Mouse (Mus musculus): ENCODE results near the gene BC048562. TPM values are rescaled to one million over a fixed set of nuclear protein-coding genes. Genes with fewer than 3 reads are reported as not detected.

Gene BC048562
- polyA plus RNA-seq, 1 experiment from 2014 or later, result not detected

GRCm38 (mm10) chr9:108412221-108412620 lies 24.1 kb upstream of the BC048562 start:
- no peaks in the 10 kb centered on the region for H3K27me3 ChIP-seq
- no peak overlapping the region for H3K4me3 ChIP-seq
- no peak overlapping the region for H3K9ac ChIP-seq
- ATAC-seq (ENCODE audit: low FRiP score), result no peak
- no peak overlapping the region for H3K4me2 ChIP-seq
- 71% methylated on average over 1 of the region's 1 CpGs for WGBS
- H3K4me1 ChIP-seq (replicated peaks), result no peaks in the 10 kb centered on the region
- no peaks in the 10 kb centered on the region for H3K9me3 ChIP-seq
- no peak overlapping the region for H3K27ac ChIP-seq
- no peaks in the 10 kb centered on the region for H3K36me3 ChIP-seq

GRCm38 (mm10) chr9:108428384-108428783 lies 7.9 kb upstream of the BC048562 start, which contains the start of gene Ccdc36:
Gene Ccdc36, minus strand, starts transcription at chr9:108428484.
- ATAC-seq (ENCODE audit: low FRiP score), result no peak
- no peak within 1 kb of the TSS for H3K27ac ChIP-seq
- no peak within 1 kb of the TSS for H3K9ac ChIP-seq
- H3K4me3 ChIP-seq, result no peak within 1 kb of the TSS
- H3K27me3 ChIP-seq, result no peaks in the 10 kb centered on the region
- peaks cover 5% of the 10 kb centered on the region; the same call in 1 of the 2 replicates for H3K4me1 ChIP-seq (replicated peaks)
- no peaks in the 10 kb centered on the region for H3K9me3 ChIP-seq
- no peaks in the 10 kb centered on the region for H3K36me3 ChIP-seq
- no peak within 1 kb of the TSS for H3K4me2 ChIP-seq

GRCm38 (mm10) chr9:108431431-108432067 lies 4.7 kb upstream of the BC048562 start:
- H3K4me1 ChIP-seq (replicated peaks), result peaks cover 10% of the 10 kb centered on the region; the same call in 1 of the 2 replicates
- no peak overlapping the region for H3K9ac ChIP-seq
- H3K4me2 ChIP-seq, result peak overlapping the region; percentile 49
- no peaks in the 10 kb centered on the region for H3K27me3 ChIP-seq
- no peaks in the 10 kb centered on the region for H3K9me3 ChIP-seq
- H3K4me3 ChIP-seq, result peak overlapping the region; percentile 31
- WGBS, result 47% methylated on average over 32 of the region's 32 CpGs
- ATAC-seq (ENCODE audit: low FRiP score), result no peak; the same call in 1 of the 2 replicates
- H3K36me3 ChIP-seq, result no peaks in the 10 kb centered on the region
- no peak overlapping the region for H3K27ac ChIP-seq

- Histone ChIP-seq H3K27ac (no peak overlapping the region), H3K27me3 (no peaks in the 10 kb centered on the region), H3K4me2 (no peak overlapping the region), H3K9me3 (no peaks in the 10 kb centered on the region), H3K9ac (no peak overlapping the region), H3K4me3 (no peak overlapping the region), H3K4me1 (replicated peaks) (0 out of 2 replicates have a peak, but pooled peaks cover 10% of the 10 kb centered on the region), H3K36me3 (no peaks in the 10 kb centered on the region)
- ATAC-seq (ENCODE audit: low FRiP score), result no peak
- WGBS, result 91% methylated on average over 6 of the region's 6 CpGs
Observed at GRCm38 (mm10) chr9:108439176-108439575, 2.9 kb downstream of the BC048562 start.

GRCm38 (mm10) chr9:108440485-108440884 lies 4.2 kb downstream of the BC048562 start:
- ATAC-seq (ENCODE audit: low FRiP score), result no peak
- no peaks in the 10 kb centered on the region for H3K27me3 ChIP-seq
- no peak overlapping the region for H3K4me2 ChIP-seq
- 0 out of 2 replicates have a peak, but pooled peaks cover 10% of the 10 kb centered on the region for H3K4me1 ChIP-seq (replicated peaks)
- no peaks in the 10 kb centered on the region for H3K9me3 ChIP-seq
- no peak overlapping the region for H3K27ac ChIP-seq
- H3K36me3 ChIP-seq, result no peaks in the 10 kb centered on the region
- H3K4me3 ChIP-seq, result no peak overlapping the region
- 77% methylated on average over 5 of the region's 5 CpGs for WGBS
- no peak overlapping the region; the same call in 1 of the 2 replicates for H3K9ac ChIP-seq

GRCm38 (mm10) chr9:108441236-108441919 lies 5.1 kb downstream of the BC048562 start:
- Histone ChIP-seq H3K9ac (no peak overlapping the region), H3K9me3 (no peaks in the 10 kb centered on the region), H3K4me3 (no peak overlapping the region), H3K27ac (no peak overlapping the region), H3K27me3 (no peaks in the 10 kb centered on the region), H3K36me3 (no peaks in the 10 kb centered on the region), H3K4me1 (replicated peaks) (0 out of 2 replicates have a peak, but pooled peaks cover 7% of the 10 kb centered on the region), H3K4me2 (no peak overlapping the region)
- no peak for ATAC-seq (ENCODE audit: low FRiP score)
- 92% methylated on average over 11 of the region's 11 CpGs for WGBS

GRCm38 (mm10) chr9:108445125-108445524 lies 8.8 kb downstream of the BC048562 start:
- peaks cover 20% of the 10 kb centered on the region for H3K4me1 ChIP-seq (replicated peaks)
- H3K9me3 ChIP-seq, result no peaks in the 10 kb centered on the region
- no peak for ATAC-seq (ENCODE audit: low FRiP score)
- H3K4me3 ChIP-seq, result no peak overlapping the region
- H3K27me3 ChIP-seq, result no peaks in the 10 kb centered on the region
- H3K36me3 ChIP-seq, result peaks cover 23% of the 10 kb centered on the region
- no peak overlapping the region for H3K27ac ChIP-seq
- no peak overlapping the region for H3K9ac ChIP-seq
- H3K4me2 ChIP-seq, result no peak overlapping the region
- 71% methylated on average over 9 of the region's 9 CpGs for WGBS

GRCm38 (mm10) chr9:108449860-108450259 lies 13.6 kb downstream of the BC048562 start:
- H3K4me1 ChIP-seq (replicated peaks), result peaks cover 52% of the 10 kb centered on the region
- H3K9me3 ChIP-seq, result no peaks in the 10 kb centered on the region
- 24% methylated on average over 4 of the region's 4 CpGs for WGBS
- H3K4me2 ChIP-seq, result peak overlapping the region; percentile 72
- H3K36me3 ChIP-seq, result peaks cover 23% of the 10 kb centered on the region
- H3K4me3 ChIP-seq, result peak overlapping the region; percentile 64; the same call in 1 of the 2 replicates
- peak overlapping the region; percentile 85 for H3K9ac ChIP-seq
- no peaks in the 10 kb centered on the region for H3K27me3 ChIP-seq
- H3K27ac ChIP-seq, result peak overlapping the region; percentile 90
- peak; percentile 45 for ATAC-seq (ENCODE audit: low FRiP score)

- Histone ChIP-seq H3K36me3 (peaks cover 23% of the 10 kb centered on the region), H3K4me1 (replicated peaks) (peaks cover 52% of the 10 kb centered on the region)
Observed at GRCm38 (mm10) chr9:108450292-108451169, 14.2 kb downstream of the BC048562 start.

GRCm38 (mm10) chr9:108451170-108451493 lies 14.8 kb downstream of the BC048562 start:
- no peak for ATAC-seq (ENCODE audit: low FRiP score)
- H3K9me3 ChIP-seq, result no peaks in the 10 kb centered on the region
- H3K27ac ChIP-seq, result peak overlapping the region; percentile 90
- H3K36me3 ChIP-seq, result peaks cover 23% of the 10 kb centered on the region
- peak overlapping the region; percentile 85 for H3K9ac ChIP-seq
- peaks cover 6% of the 10 kb centered on the region; the same call in 1 of the 2 replicates for H3K27me3 ChIP-seq
- H3K4me3 ChIP-seq, result peak overlapping the region; percentile 64
- peaks cover 52% of the 10 kb centered on the region for H3K4me1 ChIP-seq (replicated peaks)
- peak overlapping the region; percentile 72 for H3K4me2 ChIP-seq
- WGBS, result 88% methylated on average over 6 of the region's 6 CpGs

More at GRCm38 (mm10) chr9:108450292-108451169, 14.2 kb downstream of the BC048562 start:
- H3K4me2 ChIP-seq, result peak overlapping the region; percentile 72
- H3K4me3 ChIP-seq, result peak overlapping the region; percentile 64
- H3K9ac ChIP-seq, result peak overlapping the region; percentile 85
- ATAC-seq (ENCODE audit: low FRiP score), result peak; percentile 36
- 0 out of 2 replicates have a peak, but pooled peaks cover under 1% of the 10 kb centered on the region for H3K27me3 ChIP-seq
- 55% methylated on average over 21 of the region's 21 CpGs for WGBS
- no peaks in the 10 kb centered on the region for H3K9me3 ChIP-seq
- peak overlapping the region; percentile 90 for H3K27ac ChIP-seq

GRCm38 (mm10) chr9:108451519-108452160 lies 15.4 kb downstream of the BC048562 start:
- Histone ChIP-seq H3K27me3 (peaks cover 11% of the 10 kb centered on the region), H3K4me2 (peak overlapping the region; percentile 72), H3K9me3 (no peaks in the 10 kb centered on the region), H3K36me3 (peaks cover 23% of the 10 kb centered on the region), H3K4me1 (replicated peaks) (peaks cover 52% of the 10 kb centered on the region), H3K9ac (peak overlapping the region; percentile 85), H3K4me3 (peak overlapping the region; percentile 64), H3K27ac (peak overlapping the region; percentile 90)
- WGBS, result 52% methylated on average over 6 of the region's 6 CpGs
- ATAC-seq (ENCODE audit: low FRiP score), result no peak

All from hindbrain, embryonic 13.5 days (tissue).